Mouse (Mus musculus): ENCODE results near the gene Olfr64.

Gene Olfr64

GRCm38 (mm10) chr7:103894385-103894784 lies at the start of gene Olfr64:
Gene Olfr64 (minus strand): TSS chr7:103894485.
- DNase-seq = no peak

GRCm38 (mm10) chr7:103942730-103943129 lies 48.4 kb upstream of the Olfr64 start:
- no peak for DNase-seq

- no peak for DNase-seq
Observed at GRCm38 (mm10) chr7:103934264-103934663, 40.0 kb upstream of the Olfr64 start, which contains the start of gene Olfr632. Gene Olfr632 (plus strand): TSS chr7:103934347.

GRCm38 (mm10) chr7:103928525-103928924 lies 34.2 kb upstream of the Olfr64 start, which contains the start of gene Olfr631:
Gene Olfr631 (plus strand): TSS chr7:103928825.
- no peak for DNase-seq

- no peak for DNase-seq
Observed at GRCm38 (mm10) chr7:103915338-103915737, 21.1 kb upstream of the Olfr64 start.

- DNase-seq = no peak
Observed at GRCm38 (mm10) chr7:103912969-103913511, 18.8 kb upstream of the Olfr64 start.

GRCm38 (mm10) chr7:103910047-103910446 lies 15.8 kb upstream of the Olfr64 start:
- DNase-seq = no peak

- DNase-seq = no peak
Observed at GRCm38 (mm10) chr7:103903187-103903586, 8.9 kb upstream of the Olfr64 start, which contains the start of gene Olfr65. Gene Olfr65 (plus strand): TSS chr7:103903487.

GRCm38 (mm10) chr7:103886152-103886551 lies 8.1 kb downstream of the Olfr64 start, which contains the start of gene Olfr66:
Gene Olfr66 (minus strand): TSS chr7:103886252.
- no peak for DNase-seq

GRCm38 (mm10) chr7:103877093-103877492 lies 17.2 kb downstream of the Olfr64 start:
- no peak for DNase-seq

GRCm38 (mm10) chr7:103874451-103874850 lies 19.8 kb downstream of the Olfr64 start:
- no peak for DNase-seq

GRCm38 (mm10) chr7:103873064-103873463 lies 21.2 kb downstream of the Olfr64 start:
- no peak for DNase-seq

GRCm38 (mm10) chr7:103870667-103871066 lies 23.6 kb downstream of the Olfr64 start:
- no peak for DNase-seq

- no peak for DNase-seq
Observed at GRCm38 (mm10) chr7:103865716-103866115, 28.6 kb downstream of the Olfr64 start.

- no peak for DNase-seq
Observed at GRCm38 (mm10) chr7:103861531-103861930, 32.8 kb downstream of the Olfr64 start.

GRCm38 (mm10) chr7:103860855-103861254 lies 33.4 kb downstream of the Olfr64 start:
- DNase-seq = no peak

- no peak for DNase-seq
Observed at GRCm38 (mm10) chr7:103859076-103859475, 35.2 kb downstream of the Olfr64 start.

GRCm38 (mm10) chr7:103854669-103855068 lies 39.6 kb downstream of the Olfr64 start:
- no peak for DNase-seq

- DNase-seq = no peak
Observed at GRCm38 (mm10) chr7:103853090-103853489, 41.2 kb downstream of the Olfr64 start, which contains the start of gene Hbb-y. Gene Hbb-y (minus strand): TSS chr7:103853216.

- DNase-seq = no peak
Observed at GRCm38 (mm10) chr7:103844525-103845325, 49.6 kb downstream of the Olfr64 start.

- no peak for DNase-seq
Observed at GRCm38 (mm10) chr7:103843034-103843433, 51.3 kb downstream of the Olfr64 start, which contains the start of gene Hbb-bh1. Gene Hbb-bh1 (minus strand): TSS chr7:103843164.

GRCm38 (mm10) chr7:103840268-103840667 lies 54.0 kb downstream of the Olfr64 start, which contains the start of gene Hbb-bh2:
Gene Hbb-bh2 (minus strand): TSS chr7:103840520.
- no peak for DNase-seq

Data from cerebellum, adult 11-12 months (tissue).